Mouse (Mus musculus): ENCODE results near the gene Mgp. TPM values are rescaled to one million over a fixed set of nuclear protein-coding genes. Genes with fewer than 3 reads are reported as not detected.

Mgp gene
- polyA plus RNA-seq, 1 experiment from 2014 or later, result 605 TPM

DNA sequence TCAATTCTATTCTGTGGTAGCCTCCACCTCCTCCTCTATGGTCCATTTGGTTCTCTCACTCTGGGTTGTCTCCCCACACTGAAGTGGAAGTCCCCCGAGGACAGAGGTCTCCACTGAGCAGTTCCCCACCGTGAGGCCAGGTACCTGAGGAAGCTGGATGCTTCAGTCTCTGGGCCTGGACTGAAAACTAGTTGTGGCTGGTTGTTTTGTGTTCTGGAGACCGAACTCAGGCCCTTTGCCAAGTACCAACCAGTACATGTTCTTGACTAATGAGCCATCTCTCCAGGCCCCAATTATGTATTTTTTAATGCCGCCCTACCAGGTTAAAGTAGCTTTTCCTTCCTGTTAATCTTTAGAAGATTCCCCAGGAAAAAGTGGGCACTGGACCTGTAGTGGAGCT is 23.3 kb downstream of the Mgp start:
- DNase-seq (ENCODE audit: low spot score), result no peak
- 62% methylated on average over 4 of the region's 4 CpGs for WGBS
- no peak overlapping the region for H3K9ac ChIP-seq (ENCODE audit: low read depth, low read length)

DNA sequence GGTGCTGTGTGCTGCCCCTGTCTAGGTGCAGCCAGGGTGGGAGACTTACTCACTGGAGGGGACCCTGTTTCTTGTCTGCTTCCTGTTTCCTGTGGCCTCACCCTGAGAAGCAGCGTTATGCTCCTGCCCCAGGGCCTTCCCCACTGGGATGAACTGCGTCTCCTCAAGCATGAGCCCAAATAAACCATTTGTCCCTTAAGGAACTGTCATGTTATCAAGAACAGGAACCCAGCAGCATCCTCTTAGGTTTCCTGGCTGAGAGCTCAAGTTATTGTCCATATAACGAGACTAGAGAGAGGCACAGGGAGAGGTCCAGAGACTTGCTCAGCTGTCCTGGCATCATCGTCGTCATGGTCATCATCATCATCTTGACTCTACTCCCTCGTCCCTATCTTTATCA is 25.4 kb downstream of the Mgp start:
- peak overlapping the region; percentile 19; the same call in 1 of the 2 replicates for H3K27ac ChIP-seq
- no peaks in the 10 kb centered on the region for H3K36me3 ChIP-seq (ENCODE audit: insufficient read depth, low read length)
- ATAC-seq (replicated peaks; ENCODE audit: low FRiP score, low read depth) (no peak), DNase-seq (ENCODE audit: low spot score) (no peak)
- no peaks in the 10 kb centered on the region for H3K9me3 ChIP-seq (replicated peaks; ENCODE audit: low read length)
- H3K4me1 ChIP-seq (replicated peaks; ENCODE audit: insufficient read depth, low read length), result peaks cover 6% of the 10 kb centered on the region; the same call in 1 of the 2 replicates
- no peak overlapping the region for H3K4me2 ChIP-seq (ENCODE audit: low read length)
- no peaks in the 10 kb centered on the region for H3K27me3 ChIP-seq (ENCODE audit: insufficient read depth, low read length)
- H3K9ac ChIP-seq (ENCODE audit: low read depth, low read length), result no peak overlapping the region
- no peak for TF ChIP-seq CTCF (IDR thresholded peaks at IDR 0.05; ENCODE audit: low read depth)
- H3K4me3 ChIP-seq (replicated peaks; ENCODE audit: low read depth, low read length), result no peak overlapping the region
- WGBS, result 58% methylated on average over 6 of the region's 6 CpGs

More for the DNA sequence above, 23.3 kb downstream of the Mgp start:
- Histone ChIP-seq H3K27me3 (ENCODE audit: insufficient read depth, low read length) (no peaks in the 10 kb centered on the region), H3K4me2 (ENCODE audit: low read length) (no peak overlapping the region), H3K27ac (peak overlapping the region; percentile 82), H3K9me3 (replicated peaks; ENCODE audit: low read length) (no peaks in the 10 kb centered on the region), H3K4me1 (replicated peaks; ENCODE audit: insufficient read depth, low read length) (peaks cover 11% of the 10 kb centered on the region; the same call in 1 of the 2 replicates), H3K4me3 (replicated peaks; ENCODE audit: low read depth, low read length) (no peak overlapping the region), H3K36me3 (ENCODE audit: insufficient read depth, low read length) (no peaks in the 10 kb centered on the region)
- peak; percentile 58 for ATAC-seq (replicated peaks; ENCODE audit: low FRiP score, low read depth)
- no peak for TF ChIP-seq CTCF (IDR thresholded peaks at IDR 0.05; ENCODE audit: low read depth)

DNA sequence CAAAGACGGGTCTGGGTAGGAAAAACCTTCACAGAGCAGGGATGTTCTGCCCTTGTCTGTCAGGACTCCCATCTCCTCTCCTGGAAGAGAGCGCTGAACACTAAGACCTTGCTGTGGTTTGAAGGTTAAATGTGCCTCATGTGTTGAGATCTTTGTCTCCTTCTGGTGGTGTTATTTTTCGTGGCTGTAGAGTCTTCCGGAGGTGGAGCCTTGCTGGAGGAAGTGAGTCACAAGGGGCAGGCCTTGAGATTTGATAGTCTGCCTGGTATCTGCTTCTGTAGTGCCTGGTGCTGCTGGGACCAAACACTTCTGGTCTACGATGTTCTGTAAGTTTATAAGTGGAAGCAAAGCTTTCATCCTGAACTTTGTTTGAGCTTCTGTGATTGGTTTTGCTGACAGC is 26.7 kb downstream of the Mgp start:
- ATAC-seq (replicated peaks; ENCODE audit: low FRiP score, low read depth) (no peak), DNase-seq (ENCODE audit: low spot score) (no peak)
- Histone ChIP-seq H3K27me3 (ENCODE audit: insufficient read depth, low read length) (no peaks in the 10 kb centered on the region), H3K4me2 (ENCODE audit: low read length) (no peak overlapping the region), H3K27ac (no peak overlapping the region), H3K4me3 (replicated peaks; ENCODE audit: low read depth, low read length) (no peak overlapping the region), H3K36me3 (ENCODE audit: insufficient read depth, low read length) (no peaks in the 10 kb centered on the region), H3K9ac (ENCODE audit: low read depth, low read length) (no peak overlapping the region), H3K4me1 (replicated peaks; ENCODE audit: insufficient read depth, low read length) (peaks cover 6% of the 10 kb centered on the region; the same call in 1 of the 2 replicates), H3K9me3 (replicated peaks; ENCODE audit: low read length) (no peaks in the 10 kb centered on the region)
- no peak for TF ChIP-seq CTCF (IDR thresholded peaks at IDR 0.05; ENCODE audit: low read depth)
- WGBS, result 94% methylated on average over 5 of the region's 5 CpGs

DNA sequence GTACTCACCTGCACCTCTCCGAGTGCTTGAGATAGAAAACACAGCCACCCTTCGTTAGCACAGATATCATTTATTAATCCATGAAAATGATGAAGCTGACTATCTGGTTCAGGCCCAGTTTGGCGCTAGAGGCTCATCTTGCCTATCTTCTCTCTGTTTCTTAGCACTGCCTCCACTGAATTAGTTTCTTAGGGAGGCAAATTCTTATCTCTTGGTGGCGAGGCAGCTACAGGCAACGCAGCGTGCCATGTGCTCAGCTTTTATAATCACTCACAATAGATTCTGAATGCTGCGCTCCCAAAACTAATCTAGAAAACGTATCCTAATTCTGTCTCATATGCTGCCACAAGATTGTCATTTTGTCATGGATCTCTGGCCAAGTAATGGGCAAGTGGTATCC is 27.2 kb downstream of the Mgp start:
- no peak for DNase-seq (ENCODE audit: low spot score)
- no peak for TF ChIP-seq CTCF (IDR thresholded peaks at IDR 0.05; ENCODE audit: low read depth)
- Histone ChIP-seq H3K4me1 (replicated peaks; ENCODE audit: insufficient read depth, low read length) (peaks cover 6% of the 10 kb centered on the region; the same call in 1 of the 2 replicates), H3K4me2 (ENCODE audit: low read length) (no peak overlapping the region), H3K4me3 (replicated peaks; ENCODE audit: low read depth, low read length) (no peak overlapping the region), H3K27me3 (ENCODE audit: insufficient read depth, low read length) (no peaks in the 10 kb centered on the region), H3K36me3 (ENCODE audit: insufficient read depth, low read length) (no peaks in the 10 kb centered on the region), H3K9ac (ENCODE audit: low read depth, low read length) (no peak overlapping the region), H3K27ac (no peak overlapping the region), H3K9me3 (replicated peaks; ENCODE audit: low read length) (no peaks in the 10 kb centered on the region)
- 91% methylated on average over 8 of the region's 8 CpGs for WGBS
- no peak for ATAC-seq (replicated peaks; ENCODE audit: low FRiP score, low read depth)

DNA sequence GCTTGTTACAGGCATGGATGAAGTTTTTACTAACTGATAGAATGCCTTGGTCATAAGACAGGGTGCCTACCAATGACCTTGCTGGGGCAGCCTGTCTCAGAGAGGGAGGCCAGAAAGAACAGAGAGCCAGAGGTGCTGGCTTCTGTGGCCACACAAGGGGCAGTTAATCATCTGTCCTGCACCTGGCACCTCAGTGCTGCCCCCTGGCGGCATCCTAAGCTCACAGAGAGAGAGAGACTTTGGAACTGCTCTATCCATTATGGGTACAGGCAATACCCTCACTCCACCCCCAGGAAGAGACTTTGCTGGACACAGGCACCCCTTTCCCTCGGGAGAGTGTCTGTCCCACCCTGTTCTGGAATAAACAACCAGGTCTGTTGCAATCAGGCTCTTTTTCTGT is 27.8 kb downstream of the Mgp start:
- H3K36me3 ChIP-seq (ENCODE audit: insufficient read depth, low read length), result no peaks in the 10 kb centered on the region
- H3K27me3 ChIP-seq (ENCODE audit: insufficient read depth, low read length), result no peaks in the 10 kb centered on the region
- 25% methylated on average over 2 of the region's 2 CpGs for WGBS
- H3K4me3 ChIP-seq (replicated peaks; ENCODE audit: low read depth, low read length), result no peak overlapping the region
- H3K4me2 ChIP-seq (ENCODE audit: low read length), result no peak overlapping the region
- H3K27ac ChIP-seq, result no peak overlapping the region
- peak; percentile 76 for TF ChIP-seq CTCF (IDR thresholded peaks at IDR 0.05; ENCODE audit: low read depth)
- peak; percentile 52 for DNase-seq (ENCODE audit: low spot score)
- H3K9me3 ChIP-seq (replicated peaks; ENCODE audit: low read length), result no peaks in the 10 kb centered on the region
- H3K9ac ChIP-seq (ENCODE audit: low read depth, low read length), result no peak overlapping the region
- H3K4me1 ChIP-seq (replicated peaks; ENCODE audit: insufficient read depth, low read length), result peaks cover 5% of the 10 kb centered on the region; the same call in 1 of the 2 replicates
- no peak; the same call in 1 of the 2 replicates for ATAC-seq (replicated peaks; ENCODE audit: low FRiP score, low read depth)

DNA sequence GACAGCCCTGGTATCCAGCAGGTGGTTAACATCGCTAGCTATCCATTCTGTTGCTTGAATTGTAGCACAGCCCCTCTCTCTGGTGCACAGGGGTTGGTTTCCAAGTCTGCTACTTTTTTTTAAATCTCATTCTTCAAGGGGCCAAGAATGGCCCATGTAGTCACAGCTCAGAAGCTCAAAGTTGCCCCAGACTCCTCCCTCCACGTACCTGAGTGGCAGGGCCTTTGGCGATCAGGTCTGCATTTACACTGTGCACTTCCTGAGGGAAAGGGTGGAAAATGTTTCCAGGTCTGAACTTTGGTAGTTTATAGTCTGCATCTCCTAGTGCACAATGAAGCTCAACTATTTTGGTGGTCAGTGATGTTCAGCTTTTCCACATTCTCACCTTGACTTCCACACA is 28.4 kb downstream of the Mgp start:
- ATAC-seq (replicated peaks; ENCODE audit: low FRiP score, low read depth), result no peak
- no peak for TF ChIP-seq CTCF (IDR thresholded peaks at IDR 0.05; ENCODE audit: low read depth)
- no peaks in the 10 kb centered on the region for H3K4me1 ChIP-seq (replicated peaks; ENCODE audit: insufficient read depth, low read length)

More for the DNA sequence above, 28.4 kb downstream of the Mgp start:
- no peak overlapping the region for H3K27ac ChIP-seq
- H3K4me3 ChIP-seq (replicated peaks; ENCODE audit: low read depth, low read length), result no peak overlapping the region
- no peaks in the 10 kb centered on the region for H3K9me3 ChIP-seq (replicated peaks; ENCODE audit: low read length)
- no peak overlapping the region for H3K4me2 ChIP-seq (ENCODE audit: low read length)
- no peak for DNase-seq (ENCODE audit: low spot score)
- no peaks in the 10 kb centered on the region for H3K27me3 ChIP-seq (ENCODE audit: insufficient read depth, low read length)
- H3K36me3 ChIP-seq (ENCODE audit: insufficient read depth, low read length), result no peaks in the 10 kb centered on the region
- H3K9ac ChIP-seq (ENCODE audit: low read depth, low read length), result no peak overlapping the region
- WGBS, result 90% methylated on average over 3 of the region's 3 CpGs

Data from kidney, postnatal 0 days (tissue).